Mouse (Mus musculus) spleen, adult 18-20 months (tissue): ENCODE measurements around the gene Drc3.
"Not testable (repeated sequence)": the region's sequence is repeated elsewhere in the genome, so short reads cannot be mapped to it uniquely, and the experiment has no call there.

Source experiments
- DNase-seq, 2 experiments: peaks; one replicate each; pipeline ENCODE4 v3.0.0; 2022; ENCODE audit warnings: mixed read lengths in 2 of 2

Drc3 gene

GRCm38 (mm10) chr11:60397172-60397571, 44.0 kb downstream of the Drc3 start:
- no peak for DNase-seq

GRCm38 (mm10) chr11:60406606-60407005, 53.5 kb downstream of the Drc3 start:
- DNase-seq = no peak

GRCm38 (mm10) chr11:60412173-60412572, 59.0 kb downstream of the Drc3 start:
- DNase-seq = peak in 1 of 2 experiments; percentile 57

- DNase-seq = no peak
These were observed 59.8 kb downstream of the Drc3 start for GRCm38 (mm10) chr11:60412921-60413320.

GRCm38 (mm10) chr11:60416590-60416962, 63.4 kb downstream of the Drc3 start:
- no peak for DNase-seq

- peak; percentile 97 to 98 for DNase-seq
These were observed 64.0 kb downstream of the Drc3 start, which contains the start of gene Gid4 for GRCm38 (mm10) chr11:60416963-60417716. Gene Gid4, plus strand, starts transcription at chr11:60417145.

- no peak for DNase-seq
These were observed 64.8 kb downstream of the Drc3 start, which contains the start of gene Atpaf2 for GRCm38 (mm10) chr11:60417717-60418472. Gene Atpaf2, minus strand, starts transcription at chr11:60418457.

GRCm38 (mm10) chr11:60418473-60418803, 65.3 kb downstream of the Drc3 start:
- no peak for DNase-seq

GRCm38 (mm10) chr11:60422046-60422668, 69.0 kb downstream of the Drc3 start:
- no peak for DNase-seq

GRCm38 (mm10) chr11:60423006-60423405, 69.9 kb downstream of the Drc3 start:
- no peak for DNase-seq

GRCm38 (mm10) chr11:60426417-60426816, 73.3 kb downstream of the Drc3 start:
- DNase-seq = no peak

- DNase-seq = no peak
These were observed 74.5 kb downstream of the Drc3 start for GRCm38 (mm10) chr11:60427628-60428027.

- DNase-seq = no peak
These were observed 80.4 kb downstream of the Drc3 start for GRCm38 (mm10) chr11:60433501-60433900.

GRCm38 (mm10) chr11:60435133-60435532, 82.0 kb downstream of the Drc3 start:
- no peak for DNase-seq

GRCm38 (mm10) chr11:60436618-60437017, 83.5 kb downstream of the Drc3 start:
- no peak for DNase-seq

- DNase-seq = not testable (repeated sequence)
These were observed 86.5 kb downstream of the Drc3 start for GRCm38 (mm10) chr11:60439621-60440020.

- no peak for DNase-seq
These were observed 87.0 kb downstream of the Drc3 start for GRCm38 (mm10) chr11:60440176-60440575.

GRCm38 (mm10) chr11:60442896-60443295, 89.8 kb downstream of the Drc3 start:
- DNase-seq = no peak
